Mouse (Mus musculus) limb, embryonic 14.5 days (tissue): Measurements from ENCODE around the gene Ier2. TPM values are rescaled to one million over a fixed set of nuclear protein-coding genes. Genes with fewer than 3 reads are reported as not detected.

Source experiments
- ATAC-seq: fragments of 200-750 bp; cut with Nextera tagmentation; 2 replicates; pipeline ENCODE4 v1.8.0; 2017; ENCODE audit warnings: low read depth, moderate number of reproducible peaks, moderate TSS enrichment; ENCODE audit not compliant: low FRiP score
- DNase-seq: peaks from one replicate; pipeline ENCODE4 v3.0.0-alpha.2; 2015; ENCODE audit warnings: low spot score
- H3K27ac ChIP-seq: fragments of 300-500 bp; sonication (generic); replicated peaks from 2 replicates; pipeline ENCODE4 v1.5.1; 2014; ENCODE audit warnings: low read depth, mild to moderate bottlenecking, low read length, moderate library complexity, mixed read lengths
- H3K27me3 ChIP-seq: fragments of 300-500 bp; sonication (generic); 2 replicates; pipeline ENCODE4 v1.6.1; 2014; ENCODE audit warnings: low read length, mixed read lengths; ENCODE audit not compliant: control insufficient read depth, insufficient read depth
- H3K36me3 ChIP-seq: fragments of 300-500 bp; sonication (generic); 2 replicates; pipeline ENCODE4 v1.6.1; 2014; ENCODE audit warnings: mild to moderate bottlenecking, low read length, moderate library complexity, mixed read lengths; ENCODE audit not compliant: control insufficient read depth, insufficient read depth
- H3K4me1 ChIP-seq: fragments of 300-500 bp; sonication (generic); 2 replicates; pipeline ENCODE4 v1.6.1; 2014; ENCODE audit warnings: antibody characterized with exemption, low read length, mixed read lengths; ENCODE audit not compliant: control insufficient read depth, insufficient read depth
- H3K4me2 ChIP-seq: fragments of 300-500 bp; sonication (generic); replicated peaks from 2 replicates; pipeline ENCODE4 v1.6.1; 2014; ENCODE audit warnings: low read depth, mild to moderate bottlenecking, low read length, moderate library complexity; ENCODE audit not compliant: severe bottlenecking
- H3K4me3 ChIP-seq: fragments of 300-500 bp; sonication (generic); replicated peaks from 2 replicates; pipeline ENCODE4 v1.5.1; 2014; ENCODE audit warnings: low read length
- H3K9ac ChIP-seq: fragments of 300-500 bp; sonication (generic); 2 replicates; pipeline ENCODE4 v1.6.1; 2014; ENCODE audit warnings: mild to moderate bottlenecking, low read depth, low read length, moderate library complexity; ENCODE audit not compliant: severe bottlenecking
- H3K9me3 ChIP-seq: fragments of 300-500 bp; sonication (generic); 2 replicates; pipeline ENCODE4 v1.6.1; 2016; ENCODE audit warnings: low read length; ENCODE audit not compliant: control insufficient read depth
- POLR2A ChIP-seq: fragments of 200-500 bp; IDR thresholded peaks from 2 replicates; pipeline ENCODE4 v1.8.0; 2012; ENCODE audit warnings: inconsistent platforms, mild to moderate bottlenecking, moderate library complexity, borderline replicate concordance; ENCODE audit not compliant: insufficient read depth, insufficient read length; ENCODE audit errors: extremely low read depth
- WGBS: fragments of 180-500 bp; shearing (Covaris S2); extraction: QIAGEN DNeasy Blood & Tissue Kit; methylation state at CpG from one replicate; pipeline ENCODE4 v1.1.7; 2014; 5-methylcytosine and 5-hydroxymethylcytosine counted together
- polyA plus RNA-seq, 2 experiments: library from polyadenylated mRNA; depleted of rRNA in 1 of 2; stranded (reverse) in 1 of 2; unstranded in 1 of 2; fragments of >200 nt; fragmentation: Nextera tagmentation in 1 of 2; extraction: Ambion mirVana in 1 of 2; gene quantifications; 2 replicates each; pipeline versions ENCODE4 v1.2.1 to v1.2.3; 2012 to 2014

The Ier2 gene
- polyA plus RNA-seq, 2 experiments, result 33.3 to 66.0 TPM

GRCm38 (mm10) chr8:84664566-84665384, 2.1 kb upstream of the Ier2 start:
- Histone ChIP-seq H3K36me3 (peaks cover 11% of the 10 kb centered on the region; the same call in 1 of the 2 replicates), H3K4me1 (peaks cover 26% of the 10 kb centered on the region), H3K4me2 (peak overlapping the region; percentile 81), H3K9ac (peak overlapping the region; percentile 70), H3K27me3 (no peaks in the 10 kb centered on the region), H3K4me3 (peak overlapping the region; percentile 66), H3K27ac (peak overlapping the region; percentile 91), H3K9me3 (no peaks in the 10 kb centered on the region)
- ATAC-seq, result peak; percentile 18; the same call in 1 of the 2 replicates
- peak; percentile 70; the same call in 1 of the 2 replicates for TF ChIP-seq POLR2A
- peak; percentile 83 for DNase-seq
- under 1% methylated on average over 29 of the region's 29 CpGs for WGBS

DNA sequence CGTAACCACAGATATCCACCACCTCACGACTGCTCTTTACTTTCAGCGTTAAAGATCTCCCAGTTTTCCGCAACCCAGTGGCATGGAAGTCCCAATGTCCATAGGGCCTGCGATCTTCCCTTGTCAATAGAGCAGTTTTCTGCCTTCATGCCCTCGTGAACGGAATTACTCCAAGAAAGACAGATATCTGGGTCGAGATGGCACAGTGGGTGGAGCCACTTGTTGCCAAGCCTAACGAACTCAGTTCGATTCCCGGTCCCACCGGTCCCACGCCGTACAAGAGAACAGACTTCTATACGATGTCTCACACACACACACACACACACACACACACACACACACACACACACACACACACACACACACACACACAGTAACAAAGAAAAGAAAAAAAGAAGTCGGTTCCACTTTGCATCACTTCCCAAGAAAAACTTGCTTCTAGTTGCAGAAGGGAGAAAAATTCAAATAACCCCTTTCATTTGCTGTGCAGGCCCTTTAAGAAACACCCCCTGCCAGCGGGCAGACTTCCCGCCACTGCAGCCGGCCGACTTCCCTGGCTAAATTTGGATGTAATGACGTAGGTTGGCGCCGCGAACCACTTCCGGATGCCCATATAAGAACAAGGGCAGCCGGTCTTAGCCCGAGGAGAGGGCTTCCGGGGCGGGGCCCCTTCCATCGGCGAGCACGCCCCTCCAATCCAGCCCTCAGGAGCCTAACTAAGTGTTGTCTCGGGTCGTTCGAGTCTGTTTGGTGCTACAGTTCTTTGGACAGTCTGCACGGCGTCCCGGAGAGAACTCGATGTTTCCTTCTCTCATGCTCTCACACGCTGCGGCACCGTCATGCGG, 1.1 kb upstream of the Ier2 start:
- no peaks in the 10 kb centered on the region for H3K9me3 ChIP-seq
- peaks cover 29% of the 10 kb centered on the region for H3K4me1 ChIP-seq
- peak overlapping the region; percentile 91 for H3K27ac ChIP-seq
- peaks cover 7% of the 10 kb centered on the region; the same call in 1 of the 2 replicates for H3K36me3 ChIP-seq
- peak overlapping the region; percentile 66 for H3K4me3 ChIP-seq
- no peaks in the 10 kb centered on the region for H3K27me3 ChIP-seq
- peak; percentile 62; the same call in 1 of the 2 replicates for TF ChIP-seq POLR2A
- peak; percentile 85 for ATAC-seq
- 2% methylated on average over 43 of the region's 43 CpGs for WGBS
- H3K9ac ChIP-seq, result peak overlapping the region; percentile 70
- H3K4me2 ChIP-seq, result peak overlapping the region; percentile 81
- DNase-seq, result peak; percentile 99

- peak overlapping the region; percentile 81 for H3K4me2 ChIP-seq
- no peaks in the 10 kb centered on the region for H3K36me3 ChIP-seq
- DNase-seq (no peak), ATAC-seq (no peak)
- H3K9ac ChIP-seq, result peak overlapping the region; percentile 89
- H3K27ac ChIP-seq, result peak overlapping the region; percentile 91
- H3K4me3 ChIP-seq, result peak overlapping the region; percentile 66
- H3K4me1 ChIP-seq, result peaks cover 39% of the 10 kb centered on the region
- no peaks in the 10 kb centered on the region for H3K9me3 ChIP-seq
- TF ChIP-seq POLR2A, result 0 out of 2 replicates have a peak, but pooled peaks have one; percentile 10
- no peaks in the 10 kb centered on the region for H3K27me3 ChIP-seq
- under 1% methylated on average over 61 of the region's 61 CpGs for WGBS
Measured at GRCm38 (mm10) chr8:84661961-84662571, 586 bp downstream of the Ier2 start.

DNA sequence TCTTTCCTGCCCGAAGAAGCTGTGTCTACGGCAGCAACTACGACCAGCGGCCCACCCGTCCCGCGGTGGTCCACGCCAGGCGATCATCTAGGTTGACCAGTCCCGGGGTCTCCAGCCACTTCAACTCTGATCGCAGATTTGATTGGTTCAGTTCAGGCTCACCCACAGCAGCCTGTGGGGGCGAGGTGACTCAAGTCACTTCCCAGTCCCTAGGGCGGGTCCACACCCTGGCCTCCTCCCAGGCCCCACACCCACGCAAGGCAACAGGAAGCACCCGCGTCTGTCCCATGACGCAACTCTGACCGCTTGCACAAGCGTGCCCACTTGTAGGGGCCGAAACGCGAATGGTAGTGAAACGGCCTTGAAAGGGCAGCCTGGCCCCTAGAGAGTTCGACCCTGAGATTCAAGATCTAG, 1.2 kb downstream of the Ier2 start:
- ATAC-seq, result no peak
- Histone ChIP-seq H3K4me3 (peak overlapping the region; percentile 66), H3K4me2 (peak overlapping the region; percentile 81), H3K27me3 (no peaks in the 10 kb centered on the region), H3K9me3 (no peaks in the 10 kb centered on the region), H3K27ac (peak overlapping the region; percentile 91), H3K9ac (peak overlapping the region; percentile 89), H3K36me3 (no peaks in the 10 kb centered on the region), H3K4me1 (peaks cover 45% of the 10 kb centered on the region)
- no peak for TF ChIP-seq POLR2A
- WGBS, result under 1% methylated on average over 24 of the region's 24 CpGs
- peak; percentile 54 for DNase-seq

- Histone ChIP-seq H3K36me3 (no peaks in the 10 kb centered on the region), H3K9ac (peak overlapping the region; percentile 89), H3K27me3 (no peaks in the 10 kb centered on the region), H3K4me1 (peaks cover 46% of the 10 kb centered on the region), H3K9me3 (no peaks in the 10 kb centered on the region), H3K4me3 (peak overlapping the region; percentile 66), H3K4me2 (peak overlapping the region; percentile 81), H3K27ac (peak overlapping the region; percentile 91)
- ATAC-seq (no peak), DNase-seq (peak; percentile 37)
- no peak for TF ChIP-seq POLR2A
- WGBS, result 1% methylated on average over 20 of the region's 20 CpGs
Measured at GRCm38 (mm10) chr8:84660819-84661457, 1.7 kb downstream of the Ier2 start.
